Comparison of ENCODE assay signal across 12 mouse cellular contexts in genomic region chr10:37289964-37290704, GRCm38 (mm10).
DNase-seq lines count a peak whose midpoint lies in the region; ATAC-seq and TF ChIP-seq lines count a peak whose summit lies in the region.
"Had no signal": no experiment of that assay in that cellular context is flagged by ENCODE, and none has a peak within 500 bp of the region (broad histone marks: within the 10 kb centered on the region; RNA-seq: fewer than 3 reads in every experiment).

No protein-coding gene starts in this region.

- no peak overlapping the region for H3K9ac ChIP-seq in heart, embryonic 14.5 days (ENCODE audit: low read length)
- no peak overlapping the region for H3K9ac ChIP-seq in liver, embryonic 13.5 days
- H3K9ac ChIP-seq: hindbrain, embryonic 12.5 days; limb, embryonic 13.5 days had no signal

- no peaks in the 10 kb centered on the region for H3K27me3 ChIP-seq in heart, embryonic 14.5 days (ENCODE audit: control insufficient read depth, insufficient read depth, low read length)
- no peaks in the 10 kb centered on the region for H3K27me3 ChIP-seq in spleen, adult 2 months (ENCODE audit: control insufficient read depth, insufficient read depth, low read length)
- H3K27me3 ChIP-seq in liver, embryonic 13.5 days: no peaks in the 10 kb centered on the region
- H3K27me3 ChIP-seq: hindbrain, embryonic 12.5 days; limb, embryonic 13.5 days had no signal

- 0 out of 2 replicates have a peak, but pooled peaks have one; percentile 54 for ATAC-seq in heart, embryonic 14.5 days (ENCODE audit: insufficient number of reproducible peaks, insufficient read depth, low FRiP score, low read depth)
- peak; percentile 63 for ATAC-seq in liver, embryonic 13.5 days (ENCODE audit: low read depth)

- no peaks in the 10 kb centered on the region for H3K9me3 ChIP-seq in heart, embryonic 14.5 days (ENCODE audit: control insufficient read depth, low read length)
- no peaks in the 10 kb centered on the region for H3K9me3 ChIP-seq in liver, embryonic 13.5 days (replicated peaks)
- H3K9me3 ChIP-seq: hindbrain, embryonic 12.5 days; limb, embryonic 13.5 days had no signal

- TF ChIP-seq POLR2A in spleen, adult 2 months (IDR thresholded peaks at IDR 0.05; ENCODE audit: low read depth, low read length): no peak

- no peak for DNase-seq in heart, postnatal 10 days
- peak; percentile 23 to 31 for DNase-seq in spleen, adult 2 months (ENCODE audit: low read depth in 1 of 2, low spot score in 2 of 2)
- DNase-seq in spleen, postnatal 4 days (ENCODE audit: low spot score in 2 of 2): no peak
- no peak for DNase-seq in liver, embryonic 13.5 days
- DNase-seq in skeletal muscle tissue, adult 2 months (ENCODE audit: low read depth, low spot score): peak; percentile 4
- DNase-seq in urinary bladder, postnatal 25 days (ENCODE audit: low spot score): no peak
- DNase-seq in adrenal gland, adult 8-10 months: no peak
- DNase-seq: cerebellum, adult 11 months; kidney, adult 9 months had no signal

- peaks cover 0 to 8% of the 10 kb centered on the region in 2 experiments; a peak in 2 of 4 replicates for H3K4me1 ChIP-seq in heart, embryonic 14.5 days (ENCODE audit: control insufficient read depth in 2 of 2, insufficient read depth in 2 of 2, low read length in 2 of 2)
- H3K4me1 ChIP-seq in spleen, adult 2 months (ENCODE audit: control insufficient read depth, insufficient read depth, insufficient read length): peaks cover 11% of the 10 kb centered on the region
- peaks cover 17% of the 10 kb centered on the region for H3K4me1 ChIP-seq in liver, embryonic 13.5 days (replicated peaks)
- H3K4me1 ChIP-seq: hindbrain, embryonic 12.5 days; limb, embryonic 13.5 days had no signal

- intact Hi-C loops in heart, postnatal 10 days (cut with DNase I): loop anchor here (10.0 kb wide), 1 partner anchor 1705 kb away; no protein-coding TSS in a partner anchor

- no peak overlapping the region for H3K4me3 ChIP-seq in heart, embryonic 14.5 days (ENCODE audit: control insufficient read depth in 1 of 2, insufficient read depth in 1 of 2, low read depth in 1 of 2, low read length in 2 of 2)
- H3K4me3 ChIP-seq in spleen, adult 2 months (ENCODE audit: extremely low read depth, insufficient read depth, insufficient read length): no peak overlapping the region
- no peak overlapping the region for H3K4me3 ChIP-seq in liver, embryonic 13.5 days (replicated peaks)
- H3K4me3 ChIP-seq: hindbrain, embryonic 12.5 days; limb, embryonic 13.5 days had no signal

- WGBS in heart, embryonic 14.5 days: 91% methylated on average over 3 of the region's 3 CpGs
- 50% methylated on average over 3 of the region's 3 CpGs for WGBS in spleen, adult 2 months
- WGBS in liver, embryonic 13.5 days (ENCODE audit: insufficient replicate concordance): 56% methylated on average over 3 of the region's 3 CpGs

- no peaks in the 10 kb centered on the region for H3K36me3 ChIP-seq in heart, embryonic 14.5 days (ENCODE audit: control insufficient read depth, insufficient read depth, low read length)
- H3K36me3 ChIP-seq in spleen, adult 2 months (ENCODE audit: control insufficient read depth, insufficient read depth, low read length): no peaks in the 10 kb centered on the region
- no peaks in the 10 kb centered on the region for H3K36me3 ChIP-seq in liver, embryonic 13.5 days
- H3K36me3 ChIP-seq: hindbrain, embryonic 12.5 days; limb, embryonic 13.5 days had no signal

- H3K27ac ChIP-seq in heart, embryonic 14.5 days (replicated peaks in 1 of 2; ENCODE audit: control insufficient read depth in 1 of 2, insufficient read depth in 1 of 2, low read depth in 2 of 2, low read length in 2 of 2): peak overlapping the region; percentile 19 to 44; a peak in 1 of 4 replicates
- no peak overlapping the region for H3K27ac ChIP-seq in spleen, adult 2 months (ENCODE audit: insufficient read depth, low read length)
- no peak overlapping the region for H3K27ac ChIP-seq in liver, embryonic 13.5 days
- H3K27ac ChIP-seq: hindbrain, embryonic 12.5 days; limb, embryonic 13.5 days had no signal

- H3K4me2 ChIP-seq in heart, embryonic 14.5 days (ENCODE audit: low read length): no peak overlapping the region
- no peak overlapping the region for H3K4me2 ChIP-seq in liver, embryonic 13.5 days
- H3K4me2 ChIP-seq: hindbrain, embryonic 12.5 days; limb, embryonic 13.5 days had no signal

- TF ChIP-seq CTCF in spleen, adult 2 months (IDR thresholded peaks at IDR 0.05; ENCODE audit: extremely low read depth, insufficient read depth, insufficient read length, insufficient replicate concordance): no peak

Comparison
In these comparisons a context has a peak if more than half of its experiments do, and no peak if none do; other contexts are left out.
1. DNase-seq: peak in spleen, adult 2 months (2 of 2) and skeletal muscle tissue, adult 2 months (single experiment); none in heart, postnatal 10 days (0 of 2), spleen, postnatal 4 days (0 of 2), liver, embryonic 13.5 days (single experiment), urinary bladder, postnatal 25 days (single experiment) and adrenal gland, adult 8-10 months (single experiment).
2. H3K27ac ChIP-seq: peak in heart, embryonic 14.5 days (2 of 2); none in spleen, adult 2 months (single experiment) and liver, embryonic 13.5 days (single experiment).